Mouse (Mus musculus) olfactory bulb, adult 2 months (tissue): Measurements from ENCODE around the gene Olfr1383. TPM values are rescaled to one million over a fixed set of nuclear protein-coding genes. Genes with fewer than 3 reads are reported as not detected.
"Not testable (repeated sequence)": the region's sequence is repeated elsewhere in the genome, so short reads cannot be mapped to it uniquely, and the experiment has no call there.

Experiments
- H3K27ac ChIP-seq: fragments of 200-500 bp; 2 replicates; pipeline ENCODE4 v1.5.1; 2012; ENCODE audit warnings: low read depth, low read length; ENCODE audit not compliant: insufficient read depth
- H3K4me1 ChIP-seq: fragments of 200-500 bp; 2 replicates; pipeline ENCODE4 v1.6.1; 2012; ENCODE audit warnings: low read length; ENCODE audit not compliant: control insufficient read depth, insufficient read depth
- H3K4me3 ChIP-seq: fragments of 200-500 bp; 2 replicates; pipeline ENCODE4 v1.5.1; 2012; ENCODE audit warnings: mild to moderate bottlenecking, low read depth, low read length, moderate library complexity; ENCODE audit not compliant: insufficient read depth
- CTCF ChIP-seq: fragments of 200-500 bp; IDR thresholded peaks from 2 replicates; pipeline ENCODE4 v1.5.1; 2012; ENCODE audit warnings: low read depth, mild to moderate bottlenecking, low read length, moderate library complexity; ENCODE audit not compliant: insufficient read depth
- POLR2A ChIP-seq: fragments of 200-500 bp; IDR thresholded peaks from 2 replicates; pipeline ENCODE4 v1.6.1; 2012; ENCODE audit warnings: mild to moderate bottlenecking, low read depth, low read length, moderate library complexity; ENCODE audit not compliant: insufficient read depth
- WGBS: fragments of 180-500 bp; shearing (Covaris S2); methylation state at CpG from one replicate; pipeline ENCODE4 v1.1.7; 2018; 5-methylcytosine and 5-hydroxymethylcytosine counted together
- polyA plus RNA-seq: library from polyadenylated mRNA; stranded (reverse); fragments of >200 nt; gene quantifications from 2 replicates; pipeline ENCODE4 v1.2.4, GENCODE M21; 2012; ENCODE audit warnings: low replicate concordance; ENCODE audit not compliant: missing spikeins, insufficient read depth, insufficient read length

The Olfr1383 gene
- not detected in 2 replicates for polyA plus RNA-seq

DNA sequence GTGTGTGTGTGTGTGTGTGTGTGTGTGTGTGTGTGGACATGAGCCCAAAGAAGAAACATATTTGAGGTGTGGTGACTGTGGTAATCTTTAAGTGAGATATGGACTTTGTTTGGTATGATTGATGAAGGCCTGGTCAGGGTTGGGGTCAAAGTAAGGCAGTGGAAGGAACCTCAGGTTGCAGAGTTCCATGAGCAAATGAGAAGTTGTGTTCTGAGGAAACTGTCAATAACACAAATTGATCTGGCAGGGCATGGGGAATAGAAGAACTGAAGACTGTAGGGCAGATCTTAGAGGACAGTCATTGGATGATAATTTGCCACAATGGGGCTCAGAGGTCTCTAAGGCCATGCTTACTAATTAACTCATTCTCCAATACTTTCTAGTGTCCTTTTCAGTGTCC, at the start of gene Olfr1383:
TSS of gene Olfr1383 (plus strand) at position 301 of the 400 bp plus-strand sequence.
- H3K4me3 ChIP-seq = no peak within 1 kb of the TSS
- TF ChIP-seq POLR2A = no peak
- no peak for TF ChIP-seq CTCF
- H3K4me1 ChIP-seq = no peaks in the 10 kb centered on the region
- no peak within 1 kb of the TSS for H3K27ac ChIP-seq

DNA sequence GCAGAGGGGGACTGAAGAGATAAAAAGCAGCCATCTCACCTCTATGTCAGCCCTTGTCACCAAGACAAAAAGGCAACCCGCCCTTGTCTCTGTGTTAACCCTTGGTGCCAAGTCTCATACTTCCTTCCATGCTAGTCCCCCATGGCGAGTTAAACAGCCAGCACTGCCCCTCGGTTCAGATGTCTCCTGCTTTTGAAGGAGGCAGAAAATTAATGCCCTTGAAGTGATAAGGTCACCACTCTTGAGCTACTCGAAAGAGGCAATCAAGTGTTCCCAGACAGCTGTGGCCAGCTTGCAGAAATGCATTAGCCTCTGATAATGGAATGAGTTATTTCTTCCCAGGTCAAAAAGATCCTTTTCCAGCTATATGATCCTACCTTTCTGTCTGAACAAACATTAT, 33.5 kb upstream of the Olfr1383 start:
- Histone ChIP-seq H3K27ac (no peak overlapping the region), H3K4me3 (no peak overlapping the region), H3K4me1 (no peaks in the 10 kb centered on the region)
- TF ChIP-seq POLR2A (no peak), CTCF (no peak)
- WGBS = 77% methylated on average over 4 of the region's 4 CpGs

DNA sequence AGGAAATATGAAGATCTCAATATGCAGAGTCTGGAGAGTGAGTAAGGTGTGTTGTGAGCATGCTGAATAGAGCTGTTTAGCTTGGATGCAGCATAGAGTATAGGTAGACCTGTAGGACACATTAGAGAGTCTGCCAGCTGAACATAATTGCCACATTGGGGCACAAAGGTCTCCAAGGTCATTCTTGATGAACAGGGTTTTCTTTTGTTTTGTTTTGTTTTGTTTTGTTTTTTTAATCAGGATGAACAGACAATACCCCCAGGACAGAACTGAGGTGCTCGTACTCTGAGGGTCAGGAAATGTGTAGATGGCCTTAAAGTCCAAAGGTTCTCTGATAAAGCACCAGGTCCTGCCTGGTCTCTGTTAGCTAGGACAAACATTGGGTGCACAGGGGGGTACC, 30.7 kb upstream of the Olfr1383 start, which contains the start of gene Olfr1385:
TSS of gene Olfr1385 (plus strand) at position 301 of the 400 bp plus-strand sequence.
- 83% methylated on average over 1 of the region's 1 CpGs for WGBS
- not testable (repeated sequence) for H3K27ac ChIP-seq, H3K4me3 ChIP-seq, H3K4me1 ChIP-seq

DNA sequence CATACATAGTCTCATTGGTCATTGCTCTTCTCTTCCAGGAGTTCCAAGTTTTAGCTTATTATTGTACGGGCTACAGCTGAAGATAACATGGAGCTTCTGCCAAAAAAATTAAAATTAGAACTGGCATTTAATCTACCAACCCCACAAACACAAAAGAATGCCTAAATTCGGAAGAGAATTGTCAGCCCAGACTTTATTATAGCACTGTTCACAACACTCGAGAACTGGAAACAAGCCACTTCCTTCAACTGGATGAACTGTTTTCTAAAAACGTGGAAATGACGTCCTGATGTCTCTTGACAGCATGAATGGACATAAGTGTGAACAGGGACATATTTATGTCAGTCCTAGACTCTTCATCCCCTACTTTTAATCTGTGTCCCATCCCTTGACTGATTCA, 1.4 kb upstream of the Olfr1383 start:
- no peak for TF ChIP-seq CTCF
- Histone ChIP-seq H3K4me3 (no peak overlapping the region), H3K27ac (no peak overlapping the region), H3K4me1 (no peaks in the 10 kb centered on the region)
- 60% methylated on average over 5 of the region's 5 CpGs for WGBS

DNA sequence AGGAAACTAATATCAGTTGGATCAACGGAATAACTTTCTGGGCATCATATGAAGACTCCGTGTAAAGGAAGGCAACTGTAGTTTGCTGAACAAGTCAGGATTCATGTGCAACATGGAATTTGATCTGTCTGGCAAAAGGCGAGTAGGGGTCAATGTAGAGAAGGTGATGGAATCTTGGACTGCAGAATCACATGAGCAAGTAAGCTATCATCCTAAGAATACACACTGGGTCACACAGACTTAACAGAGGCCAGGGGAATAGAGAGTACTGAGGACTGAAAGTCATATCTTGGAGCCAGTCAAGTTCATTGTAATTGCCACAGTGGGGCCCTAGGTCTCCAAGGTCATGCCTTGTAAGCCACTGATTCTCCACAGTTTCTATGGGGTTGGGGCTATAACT, 8.5 kb downstream of the Olfr1383 start, which contains the start of gene Olfr1382:
TSS of gene Olfr1382 (plus strand) at position 301 of the 400 bp plus-strand sequence.
- Histone ChIP-seq H3K4me1 (no peaks in the 10 kb centered on the region), H3K27ac (no peak within 1 kb of the TSS), H3K4me3 (no peak within 1 kb of the TSS)
- TF ChIP-seq CTCF = no peak
- WGBS = 81% methylated on average over 3 of the region's 3 CpGs

DNA sequence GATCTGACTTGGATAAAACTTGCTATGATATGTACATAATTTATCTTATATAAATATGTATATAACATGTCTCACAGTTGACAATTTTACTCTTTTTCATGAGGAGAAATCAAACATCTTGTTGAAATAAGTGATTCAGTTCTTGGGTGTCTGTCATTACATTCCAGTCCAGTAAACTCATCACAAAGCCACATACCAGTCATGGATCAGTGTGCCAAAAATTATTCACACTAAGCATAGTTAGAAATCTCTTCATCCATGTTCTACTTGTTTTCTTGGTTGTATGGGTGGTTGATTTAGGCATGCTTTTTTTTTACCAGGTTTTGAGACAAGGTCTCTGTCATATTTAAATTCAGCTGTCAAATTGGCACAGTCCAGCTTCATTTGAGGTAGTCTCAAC, 13.3 kb downstream of the Olfr1383 start:
- H3K4me1 ChIP-seq = no peaks in the 10 kb centered on the region

DNA sequence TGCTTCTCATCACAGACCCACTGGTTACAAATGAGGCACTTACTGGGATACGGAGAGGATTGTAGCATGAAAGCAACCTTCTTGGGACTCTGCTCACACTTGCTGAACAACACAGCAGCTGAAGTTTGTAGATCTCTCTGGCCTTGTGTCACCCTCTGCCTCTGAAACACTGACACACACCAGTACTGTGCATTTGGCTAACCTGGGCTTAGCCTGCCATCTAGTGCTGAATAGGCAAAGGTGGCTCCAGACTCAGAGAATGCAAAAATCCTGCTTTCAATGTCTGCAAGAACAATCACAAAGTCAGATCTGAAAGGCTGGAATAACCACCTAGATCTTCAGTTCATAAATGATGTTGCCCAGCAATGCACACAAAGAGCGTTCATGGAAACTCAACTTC, 17.2 kb downstream of the Olfr1383 start:
- H3K4me1 ChIP-seq, H3K27ac ChIP-seq, H3K4me3 ChIP-seq: not testable (repeated sequence)
- 80% methylated on average over 2 of the region's 2 CpGs for WGBS

More for the DNA sequence above, 13.3 kb downstream of the Olfr1383 start:
- Histone ChIP-seq H3K4me3 (no peak overlapping the region), H3K27ac (no peak overlapping the region)
- no peak for TF ChIP-seq CTCF
- no peak for TF ChIP-seq POLR2A

DNA sequence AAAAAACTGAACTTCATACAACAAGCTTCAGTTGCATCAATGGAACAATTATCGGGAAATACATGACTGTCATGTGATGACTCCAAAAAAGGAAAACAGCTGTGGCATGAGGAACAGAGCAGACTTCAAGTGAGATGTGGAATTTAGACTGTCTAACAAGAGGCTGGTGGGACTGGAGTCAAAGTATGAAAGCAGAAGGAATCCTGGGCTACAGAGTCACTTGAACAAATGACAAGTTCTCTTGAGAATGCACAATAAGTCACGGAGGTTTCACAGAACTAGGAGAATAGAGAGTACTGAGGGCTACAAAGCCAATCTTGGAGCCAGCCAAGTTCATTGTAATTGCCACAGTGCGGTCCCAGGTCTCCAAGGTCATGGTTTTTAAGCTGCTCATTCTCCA, 23.7 kb downstream of the Olfr1383 start, which contains the start of gene Olfr1381:
TSS of gene Olfr1381 (plus strand) at position 301 of the 400 bp plus-strand sequence.
- H3K27ac ChIP-seq, H3K4me3 ChIP-seq, H3K4me1 ChIP-seq: not testable (repeated sequence)
- WGBS = 66% methylated on average over 3 of the region's 3 CpGs

DNA sequence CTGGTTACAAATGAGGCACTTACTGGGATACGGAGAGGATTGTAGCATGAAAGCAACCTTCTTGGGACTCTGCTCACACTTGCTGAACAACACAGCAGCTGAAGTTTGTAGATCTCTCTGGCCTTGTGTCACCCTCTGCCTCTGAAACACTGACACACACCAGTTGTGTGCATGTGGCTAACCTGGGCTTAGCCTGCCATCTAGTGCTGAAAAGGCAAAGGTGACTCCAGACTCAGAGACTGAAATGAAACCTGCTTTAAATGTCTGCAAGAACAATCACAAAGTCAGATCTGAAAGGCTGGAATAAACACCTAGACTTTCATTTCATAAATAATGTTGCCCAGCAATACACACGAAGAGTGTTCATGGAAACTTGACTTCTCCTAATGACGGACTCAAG, 34.6 kb downstream of the Olfr1383 start:
- not testable (repeated sequence) for H3K4me3 ChIP-seq, H3K27ac ChIP-seq, H3K4me1 ChIP-seq
- WGBS = 94% methylated on average over 3 of the region's 3 CpGs

DNA sequence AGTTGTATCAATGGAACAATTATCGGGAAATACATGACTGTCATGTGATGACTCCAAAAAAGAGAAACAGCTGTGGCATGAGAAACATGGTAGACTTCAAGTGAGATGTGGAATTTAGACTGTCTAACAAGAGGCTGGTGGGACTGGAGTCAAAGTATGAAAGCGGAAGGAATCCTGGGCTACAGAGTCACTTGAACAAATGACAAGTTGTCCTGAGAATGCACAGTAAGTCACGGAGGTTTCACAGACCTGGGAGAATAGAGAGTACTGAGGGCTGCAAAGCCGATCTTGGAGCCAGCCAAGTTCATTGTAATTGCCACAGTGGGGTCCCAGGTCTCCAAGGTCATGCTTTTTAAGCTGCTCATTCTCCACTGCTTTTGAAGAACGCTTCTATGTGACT, 37.1 kb downstream of the Olfr1383 start, which contains the start of gene Olfr1380:
TSS of gene Olfr1380 (plus strand) at position 301 of the 400 bp plus-strand sequence.
- not testable (repeated sequence) for H3K27ac ChIP-seq, H3K4me1 ChIP-seq, H3K4me3 ChIP-seq
- 64% methylated on average over 5 of the region's 5 CpGs for WGBS

DNA sequence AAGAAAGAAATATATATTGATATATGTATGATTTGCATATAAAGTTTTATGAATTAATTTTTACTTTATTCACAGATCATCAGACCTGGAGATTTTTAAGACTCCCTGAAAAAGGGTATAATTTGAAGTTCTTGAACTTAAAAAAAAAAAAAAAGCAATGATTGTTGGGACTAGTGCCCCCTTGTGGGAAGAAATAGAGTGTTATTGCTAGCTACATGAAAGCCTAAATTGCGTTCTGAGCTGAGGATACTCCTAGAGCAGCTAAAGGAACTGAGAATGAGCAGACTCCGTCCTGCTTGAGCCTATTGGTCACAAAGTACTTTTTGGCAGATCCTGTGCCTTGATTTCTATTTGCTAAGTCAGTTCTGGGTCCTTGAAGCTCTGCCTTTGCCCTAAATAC, 55.6 kb downstream of the Olfr1383 start:
- H3K4me3 ChIP-seq, H3K27ac ChIP-seq, H3K4me1 ChIP-seq: not testable (repeated sequence)
- WGBS = 54% methylated on average over 2 of the region's 2 CpGs

Other genes starting within 250 kb of the Olfr1383 start
- gene Olfr1393, start 241.3 kb upstream of the Olfr1383 start, polyA plus RNA-seq = not detected in 2 replicates
- not detected in 2 replicates for gene Olfr1392, start 234.4 kb upstream of the Olfr1383 start, polyA plus RNA-seq
- gene Olfr10, start 214.9 kb upstream of the Olfr1383 start, polyA plus RNA-seq = not detected in 2 replicates
- gene Olfr1391, start 196.9 kb upstream of the Olfr1383 start, polyA plus RNA-seq = not detected in 2 replicates
- gene Olfr1390, start 184.5 kb upstream of the Olfr1383 start, polyA plus RNA-seq = not detected in 2 replicates
- not detected in 2 replicates for gene Olfr1389, start 96.6 kb upstream of the Olfr1383 start, polyA plus RNA-seq
- not detected in 2 replicates for gene Olfr1388, start 83.0 kb upstream of the Olfr1383 start, polyA plus RNA-seq
- gene Olfr1387, start 64.3 kb upstream of the Olfr1383 start, polyA plus RNA-seq = not detected in 2 replicates
- not detected in 2 replicates for gene Olfr1386, start 54.6 kb upstream of the Olfr1383 start, polyA plus RNA-seq
- gene Olfr1385, start 30.6 kb upstream of the Olfr1383 start, polyA plus RNA-seq = not detected in 2 replicates
- gene Olfr1384, start 12.9 kb upstream of the Olfr1383 start, polyA plus RNA-seq = not detected in 2 replicates
- not detected in 2 replicates for gene Olfr1382, start 8.6 kb downstream of the Olfr1383 start, polyA plus RNA-seq
- not detected in 2 replicates for gene Olfr1381, start 23.8 kb downstream of the Olfr1383 start, polyA plus RNA-seq
- gene Olfr1380, start 37.2 kb downstream of the Olfr1383 start, polyA plus RNA-seq = not detected in 2 replicates
- not detected in 2 replicates for gene Flt4, start 89.6 kb downstream of the Olfr1383 start, polyA plus RNA-seq
- not detected in 2 replicates for gene Scgb3a1, start 144.0 kb downstream of the Olfr1383 start, polyA plus RNA-seq
- gene Cnot6, start 193.1 kb downstream of the Olfr1383 start, polyA plus RNA-seq = 133 and 186 TPM in 2 replicates